Mouse (Mus musculus) small intestine, adult 2 months (tissue): ENCODE results near the gene Lcp2. TPM values are rescaled to one million over a fixed set of nuclear protein-coding genes. Genes with fewer than 3 reads are reported as not detected.

ENCODE experiments used
- H3K27ac ChIP-seq: fragments of 200-500 bp; 2 replicates; pipeline ENCODE4 v1.5.1; 2012; ENCODE audit warnings: low read depth, low read length, control low read depth, inconsistent platforms; ENCODE audit not compliant: insufficient read depth
- H3K27me3 ChIP-seq: fragments of 200-500 bp; 2 replicates; pipeline ENCODE4 v1.6.1; 2012; ENCODE audit warnings: mild to moderate bottlenecking, moderate library complexity, low read length, inconsistent platforms; ENCODE audit not compliant: control insufficient read depth, insufficient read depth
- H3K36me3 ChIP-seq: fragments of 200-500 bp; 2 replicates; pipeline ENCODE4 v1.6.1; 2012; ENCODE audit warnings: mild to moderate bottlenecking, low read length, control low read depth, inconsistent platforms; ENCODE audit not compliant: control insufficient read depth, insufficient read depth
- H3K4me1 ChIP-seq: fragments of 200-500 bp; 2 replicates; pipeline ENCODE4 v1.6.1; 2012; ENCODE audit warnings: low read length, inconsistent platforms, mixed read lengths; ENCODE audit not compliant: control insufficient read depth, insufficient read depth, insufficient read length
- H3K4me3 ChIP-seq: fragments of 200-500 bp; 2 replicates; pipeline ENCODE4 v1.5.1; 2012; ENCODE audit warnings: low read depth, mild to moderate bottlenecking, control low read depth, inconsistent platforms, low read length, moderate library complexity
- CTCF ChIP-seq: fragments of 200-500 bp; IDR thresholded peaks from 2 replicates; pipeline ENCODE4 v1.5.1; 2012; ENCODE audit warnings: low read depth, mild to moderate bottlenecking, control low read depth, inconsistent platforms, low read length, moderate library complexity, mixed read lengths; ENCODE audit not compliant: insufficient replicate concordance, insufficient read length; ENCODE audit errors: extremely low read depth
- POLR2A ChIP-seq: fragments of 200-500 bp; IDR thresholded peaks from 2 replicates; pipeline ENCODE4 v1.6.1; 2012; ENCODE audit warnings: low read depth, mild to moderate bottlenecking, control low read depth, inconsistent platforms, low read length, moderate library complexity
- WGBS: fragments of 180-500 bp; shearing (Covaris S2); methylation state at CpG from one replicate; pipeline ENCODE4 v1.1.7; 2018; 5-methylcytosine and 5-hydroxymethylcytosine counted together
- polyA plus RNA-seq: library from polyadenylated mRNA; depleted of rRNA; stranded (reverse); fragments of >200 nt; gene quantifications from 2 replicates; pipeline ENCODE4 v1.2.3, GENCODE M21; 2012

Gene Lcp2
- polyA plus RNA-seq, 1 experiment: 4.0 TPM

- Histone ChIP-seq H3K27me3 (no peaks in the 10 kb centered on the region), H3K27ac (peak overlapping the region; percentile 15; the same call in 1 of the 2 replicates), H3K36me3 (no peaks in the 10 kb centered on the region), H3K4me1 (no peaks in the 10 kb centered on the region), H3K4me3 (no peak overlapping the region)
- TF ChIP-seq POLR2A (no peak), CTCF (no peak)
- 70% methylated on average over 8 of the region's 8 CpGs for WGBS
Observed at GRCm38 (mm10) chr11:34048375-34049124, 1.8 kb downstream of the Lcp2 start.

- no peaks in the 10 kb centered on the region for H3K4me1 ChIP-seq
- 0 out of 2 replicates have a peak overlapping the region, but pooled peaks have one; percentile 15 for H3K27ac ChIP-seq
- H3K36me3 ChIP-seq: 0 out of 2 replicates have a peak, but pooled peaks cover 2% of the 10 kb centered on the region
- no peak overlapping the region for H3K4me3 ChIP-seq
- H3K27me3 ChIP-seq: no peaks in the 10 kb centered on the region
- TF ChIP-seq POLR2A (no peak), CTCF (no peak)
- WGBS: 86% methylated on average over 1 of the region's 1 CpGs
Observed at GRCm38 (mm10) chr11:34049125-34049379, 2.3 kb downstream of the Lcp2 start.

- TF ChIP-seq POLR2A (no peak), CTCF (no peak)
- Histone ChIP-seq H3K4me1 (no peaks in the 10 kb centered on the region), H3K27ac (no peak overlapping the region), H3K36me3 (0 out of 2 replicates have a peak, but pooled peaks cover 2% of the 10 kb centered on the region), H3K27me3 (no peaks in the 10 kb centered on the region), H3K4me3 (peak overlapping the region; percentile 22)
- WGBS: 69% methylated on average over 1 of the region's 1 CpGs
Observed at GRCm38 (mm10) chr11:34050063-34050462, 3.3 kb downstream of the Lcp2 start.

GRCm38 (mm10) chr11:34050643-34051042, 3.9 kb downstream of the Lcp2 start:
- no peaks in the 10 kb centered on the region for H3K4me1 ChIP-seq
- H3K4me3 ChIP-seq: no peak overlapping the region
- WGBS: 55% methylated on average over 2 of the region's 2 CpGs
- TF ChIP-seq CTCF: no peak
- no peak for TF ChIP-seq POLR2A
- H3K27ac ChIP-seq: no peak overlapping the region; the same call in 1 of the 2 replicates
- H3K36me3 ChIP-seq: 0 out of 2 replicates have a peak, but pooled peaks cover 2% of the 10 kb centered on the region
- H3K27me3 ChIP-seq: no peaks in the 10 kb centered on the region

- no peak for TF ChIP-seq POLR2A
- TF ChIP-seq CTCF: no peak
- Histone ChIP-seq H3K4me3 (no peak overlapping the region), H3K4me1 (no peaks in the 10 kb centered on the region), H3K36me3 (0 out of 2 replicates have a peak, but pooled peaks cover 2% of the 10 kb centered on the region), H3K27ac (no peak overlapping the region), H3K27me3 (no peaks in the 10 kb centered on the region)
- WGBS: 71% methylated on average over 6 of the region's 6 CpGs
Observed at GRCm38 (mm10) chr11:34053031-34053818, 6.5 kb downstream of the Lcp2 start.

- TF ChIP-seq POLR2A (no peak), CTCF (no peak)
- no peak overlapping the region for H3K4me3 ChIP-seq
- 0 out of 2 replicates have a peak, but pooled peaks cover 2% of the 10 kb centered on the region for H3K36me3 ChIP-seq
- 71% methylated on average over 7 of the region's 7 CpGs for WGBS
- no peak overlapping the region for H3K27ac ChIP-seq
- H3K4me1 ChIP-seq: no peaks in the 10 kb centered on the region
- H3K27me3 ChIP-seq: no peaks in the 10 kb centered on the region
Observed at GRCm38 (mm10) chr11:34054031-34054727, 7.5 kb downstream of the Lcp2 start.
